Mouse (Mus musculus) ES-E14 (cell line): ENCODE measurements around the gene Fgf5. TPM values are rescaled to one million over a fixed set of nuclear protein-coding genes. Genes with fewer than 3 reads are reported as not detected.

Experiments
- DNase-seq: peaks from one replicate; pipeline ENCODE4 v3.0.0-alpha.2; 2013; ENCODE audit warnings: low read depth, low spot score
- H3K27ac ChIP-seq: 2 replicates; pipeline ENCODE4 v1.5.1; 2012; ENCODE audit warnings: low read depth, mild to moderate bottlenecking, low read length, moderate library complexity, mixed read lengths; ENCODE audit not compliant: poor library complexity, insufficient read depth, severe bottlenecking
- H3K36me3 ChIP-seq: 2 replicates; pipeline ENCODE4 v1.6.1; 2012; ENCODE audit warnings: mild to moderate bottlenecking, low read length, moderate library complexity, mixed read lengths; ENCODE audit not compliant: control insufficient read depth, poor library complexity, insufficient read depth, severe bottlenecking
- H3K4me1 ChIP-seq, 2 experiments: fragments of 150-350 bp in 1 of 2; sonication (generic) in 1 of 2; 2 replicates each; pipeline ENCODE4 v1.6.1; 2012; ENCODE audit warnings: low read length in 2 of 2, mild to moderate bottlenecking in 1 of 2, mixed read lengths in 1 of 2; ENCODE audit not compliant: control insufficient read depth in 2 of 2, insufficient read depth in 2 of 2, poor library complexity in 1 of 2
- H3K4me3 ChIP-seq, 2 experiments: fragments of 150-350 bp in 1 of 2; sonication (generic) in 1 of 2; 2 replicates each; pipeline ENCODE4 v1.5.1; 2012; ENCODE audit warnings: low read length in 2 of 2, low read depth in 1 of 2, mild to moderate bottlenecking in 1 of 2, mixed read lengths in 1 of 2; ENCODE audit not compliant: insufficient read depth in 1 of 2, poor library complexity in 1 of 2, severe bottlenecking in 1 of 2
- H3K9ac ChIP-seq: 2 replicates; pipeline ENCODE4 v1.6.1; 2012; ENCODE audit warnings: low read depth, mild to moderate bottlenecking, low read length, mixed read lengths; ENCODE audit not compliant: poor library complexity, insufficient read depth, severe bottlenecking
- H3K9me3 ChIP-seq: fragments of 150-350 bp; sonication (generic); 2 replicates; pipeline ENCODE4 v1.6.1; 2012; ENCODE audit warnings: low read depth, mild to moderate bottlenecking, low read length; ENCODE audit not compliant: control insufficient read depth, insufficient read depth
- CHD2 ChIP-seq: IDR thresholded peaks from 2 replicates; pipeline ENCODE4 v1.6.1; 2014; ENCODE audit warnings: mild to moderate bottlenecking, low read depth, low read length, inconsistent platforms
- HCFC1 ChIP-seq: IDR thresholded peaks from 2 replicates; pipeline ENCODE4 v1.6.1; 2012; ENCODE audit warnings: low read length, inconsistent platforms, borderline replicate concordance; ENCODE audit not compliant: insufficient read depth
- MAFK ChIP-seq: IDR thresholded peaks from 2 replicates; pipeline ENCODE4 v1.6.1; 2014; ENCODE audit warnings: mild to moderate bottlenecking, low read depth, low read length, inconsistent platforms; ENCODE audit not compliant: insufficient read depth
- ZC3H11A ChIP-seq: IDR thresholded peaks from 2 replicates; pipeline ENCODE4 v1.6.1; 2012; ENCODE audit warnings: low read depth, mild to moderate bottlenecking, inconsistent platforms, low read length, borderline replicate concordance
- ZNF384 ChIP-seq: IDR thresholded peaks from 2 replicates; pipeline ENCODE4 v1.6.1; 2012; ENCODE audit warnings: low read depth, low read length, inconsistent platforms
- in situ Hi-C, 2 experiments: fragments of 600-800 bp; cut with MboI; formaldehyde crosslinking; loops; one replicate each; pipeline ENCODE4 v1.15.1; 2025; ENCODE audit warnings: low sequenced_read_pairs in 2 of 2, inconsistent platforms in 1 of 2; ENCODE audit not compliant: unreplicated experiment in 2 of 2
- total RNA-seq: library from RNA; depleted of rRNA; stranded (reverse); fragments of 300-350 nt; gene quantifications from 2 replicates; pipeline ENCODE4 v1.2.3, GENCODE M21; 2012; rRNA removed

Gene Fgf5
- 0.74 and 1.1 TPM in 2 replicates for total RNA-seq

GRCm38 (mm10) chr5:98253838-98254821, at the start of gene Fgf5:
Fgf5 (plus strand) TSS chr5:98254184.
- TF ChIP-seq ZC3H11A: no peak
- TF ChIP-seq MAFK: no peak
- no peak for TF ChIP-seq HCFC1
- TF ChIP-seq ZNF384: no peak
- TF ChIP-seq CHD2: no peak
- no peak within 1 kb of the TSS for H3K27ac ChIP-seq
- in situ Hi-C loops: loop anchor here (5.0 to 10.0 kb wide), 2 partner anchors 69 to 82 kb away; no protein-coding TSS in a partner anchor
- peak within 1 kb of the TSS; percentile 54; the same call in 1 of the 2 replicates for H3K9ac ChIP-seq
- no peak for DNase-seq
- no peaks in the 10 kb centered on the region for H3K9me3 ChIP-seq
- H3K4me3 ChIP-seq: peak within 1 kb of the TSS; percentile 39 to 71
- H3K4me1 ChIP-seq: peaks cover 0 to 6% of the 10 kb centered on the region in 2 experiments; a peak in 1 of 4 replicates
- H3K36me3 ChIP-seq: no peaks in the 10 kb centered on the region

- TF ChIP-seq MAFK (no peak), ZC3H11A (no peak), CHD2 (no peak), HCFC1 (no peak), ZNF384 (no peak)
- no peak overlapping the region for H3K4me3 ChIP-seq
- no peak overlapping the region for H3K9ac ChIP-seq
- no peaks in the 10 kb centered on the region for H3K36me3 ChIP-seq
- no peaks in the 10 kb centered on the region for H3K4me1 ChIP-seq
- DNase-seq: no peak
- no peaks in the 10 kb centered on the region for H3K9me3 ChIP-seq
- H3K27ac ChIP-seq: no peak overlapping the region
- in situ Hi-C loops: no loop called here
Measured at GRCm38 (mm10) chr5:98212501-98212900, 41.5 kb upstream of the Fgf5 start.

GRCm38 (mm10) chr5:98221956-98222355, 32.0 kb upstream of the Fgf5 start:
- Histone ChIP-seq H3K9ac (no peak overlapping the region), H3K36me3 (no peaks in the 10 kb centered on the region), H3K9me3 (no peaks in the 10 kb centered on the region), H3K4me1 (no peaks in the 10 kb centered on the region), H3K4me3 (no peak overlapping the region), H3K27ac (no peak overlapping the region)
- TF ChIP-seq ZC3H11A: no peak
- no peak for TF ChIP-seq CHD2
- no peak for DNase-seq
- in situ Hi-C loops: no loop called here

- no peak overlapping the region for H3K27ac ChIP-seq
- H3K4me3 ChIP-seq: no peak overlapping the region
- in situ Hi-C loops: no loop called here
- no peak overlapping the region for H3K9ac ChIP-seq
- TF ChIP-seq CHD2: no peak
- no peak for TF ChIP-seq HCFC1
- TF ChIP-seq ZC3H11A: no peak
- TF ChIP-seq MAFK: no peak
- no peak for TF ChIP-seq ZNF384
- H3K4me1 ChIP-seq: no peaks in the 10 kb centered on the region
- no peak for DNase-seq
- no peaks in the 10 kb centered on the region for H3K9me3 ChIP-seq
- no peaks in the 10 kb centered on the region for H3K36me3 ChIP-seq
Measured at GRCm38 (mm10) chr5:98226710-98227109, 27.3 kb upstream of the Fgf5 start.
